Mouse (Mus musculus): ENCODE data around the gene Gpx3. TPM values are rescaled to one million over a fixed set of nuclear protein-coding genes. Genes with fewer than 3 reads are reported as not detected.
"Not testable (repeated sequence)": the region's sequence is repeated elsewhere in the genome, so short reads cannot be mapped to it uniquely, and the experiment has no call there.

The Gpx3 gene
- polyA plus RNA-seq, 1 experiment from 2014 or later = 31.0 TPM

- H3K9me3 ChIP-seq = no peaks in the 10 kb centered on the region
- ATAC-seq (ENCODE audit: insufficient number of reproducible peaks, insufficient read depth, low FRiP score, low TSS enrichment, low read depth) = no peak
- 0 out of 2 replicates have a peak overlapping the region, but pooled peaks have one; percentile 6 for H3K4me2 ChIP-seq
- H3K27ac ChIP-seq = 0 out of 2 replicates have a peak overlapping the region, but pooled peaks have one; percentile 41
- H3K36me3 ChIP-seq = no peaks in the 10 kb centered on the region
- WGBS = 69% methylated on average over 5 of the region's 5 CpGs
- H3K4me3 ChIP-seq (replicated peaks) = no peak overlapping the region
- peaks cover 16% of the 10 kb centered on the region for H3K4me1 ChIP-seq (replicated peaks)
- no peak overlapping the region for H3K9ac ChIP-seq (replicated peaks)
- H3K27me3 ChIP-seq = peaks cover 40% of the 10 kb centered on the region
These were observed 17.9 kb upstream of the Gpx3 start for GRCm38 (mm10) chr11:54884197-54884828.

GRCm38 (mm10) chr11:54884937-54885336 lies 17.3 kb upstream of the Gpx3 start:
- Histone ChIP-seq H3K4me1 (replicated peaks) (peaks cover 16% of the 10 kb centered on the region), H3K4me2 (peak overlapping the region; percentile 6; the same call in 1 of the 2 replicates), H3K36me3 (no peaks in the 10 kb centered on the region), H3K9me3 (no peaks in the 10 kb centered on the region), H3K4me3 (replicated peaks) (no peak overlapping the region), H3K27ac (0 out of 2 replicates have a peak overlapping the region, but pooled peaks have one; percentile 41), H3K9ac (replicated peaks) (no peak overlapping the region), H3K27me3 (peaks cover 37% of the 10 kb centered on the region)
- ATAC-seq (ENCODE audit: insufficient number of reproducible peaks, insufficient read depth, low FRiP score, low TSS enrichment, low read depth) = 0 out of 2 replicates have a peak, but pooled peaks have one; percentile 63
- WGBS = 5% methylated on average over 5 of the region's 5 CpGs

- no peaks in the 10 kb centered on the region for H3K36me3 ChIP-seq
- WGBS = 65% methylated on average over 2 of the region's 2 CpGs
- no peak overlapping the region for H3K9ac ChIP-seq (replicated peaks)
- no peak for ATAC-seq (ENCODE audit: insufficient number of reproducible peaks, insufficient read depth, low FRiP score, low TSS enrichment, low read depth)
- H3K27ac ChIP-seq = no peak overlapping the region
- H3K4me3 ChIP-seq (replicated peaks) = no peak overlapping the region
- no peaks in the 10 kb centered on the region for H3K9me3 ChIP-seq
- no peak overlapping the region for H3K4me2 ChIP-seq
- H3K27me3 ChIP-seq = peaks cover 35% of the 10 kb centered on the region
- peaks cover 16% of the 10 kb centered on the region for H3K4me1 ChIP-seq (replicated peaks)
These were observed 16.8 kb upstream of the Gpx3 start for GRCm38 (mm10) chr11:54885406-54885805.

- WGBS = 84% methylated on average over 6 of the region's 6 CpGs
- H3K27ac ChIP-seq = no peak overlapping the region
- H3K9ac ChIP-seq (replicated peaks) = no peak overlapping the region
- H3K4me1 ChIP-seq (replicated peaks) = peaks cover 13% of the 10 kb centered on the region
- peaks cover 37% of the 10 kb centered on the region for H3K27me3 ChIP-seq
- no peaks in the 10 kb centered on the region for H3K36me3 ChIP-seq
- no peaks in the 10 kb centered on the region for H3K9me3 ChIP-seq
- ATAC-seq (ENCODE audit: insufficient number of reproducible peaks, insufficient read depth, low FRiP score, low TSS enrichment, low read depth) = no peak
- no peak overlapping the region for H3K4me3 ChIP-seq (replicated peaks)
- no peak overlapping the region for H3K4me2 ChIP-seq
These were observed 14.3 kb upstream of the Gpx3 start for GRCm38 (mm10) chr11:54887927-54888326.

GRCm38 (mm10) chr11:54891341-54891740 lies 10.9 kb upstream of the Gpx3 start:
- Histone ChIP-seq H3K27ac (no peak overlapping the region), H3K9ac (replicated peaks) (no peak overlapping the region), H3K4me3 (replicated peaks) (no peak overlapping the region), H3K36me3 (no peaks in the 10 kb centered on the region), H3K4me2 (no peak overlapping the region), H3K9me3 (no peaks in the 10 kb centered on the region), H3K4me1 (replicated peaks) (no peaks in the 10 kb centered on the region), H3K27me3 (peaks cover 46% of the 10 kb centered on the region)
- 74% methylated on average over 5 of the region's 5 CpGs for whole genome bisulfite sequencing
- ATAC-seq (ENCODE audit: insufficient number of reproducible peaks, insufficient read depth, low FRiP score, low TSS enrichment, low read depth) = no peak

GRCm38 (mm10) chr11:54892091-54892490 lies 10.2 kb upstream of the Gpx3 start:
- no peak overlapping the region for H3K9ac ChIP-seq (replicated peaks)
- no peak overlapping the region for H3K4me3 ChIP-seq (replicated peaks)
- ATAC-seq (ENCODE audit: insufficient number of reproducible peaks, insufficient read depth, low FRiP score, low TSS enrichment, low read depth) = no peak
- H3K4me1 ChIP-seq (replicated peaks) = no peaks in the 10 kb centered on the region
- WGBS = 50% methylated on average over 7 of the region's 7 CpGs
- H3K27me3 ChIP-seq = peaks cover 40% of the 10 kb centered on the region
- no peaks in the 10 kb centered on the region for H3K9me3 ChIP-seq
- no peak overlapping the region for H3K27ac ChIP-seq
- H3K36me3 ChIP-seq = no peaks in the 10 kb centered on the region
- no peak overlapping the region for H3K4me2 ChIP-seq

- no peaks in the 10 kb centered on the region for H3K4me1 ChIP-seq (replicated peaks)
- 42% methylated on average over 9 of the region's 9 CpGs for WGBS
- H3K9me3 ChIP-seq = no peaks in the 10 kb centered on the region
These were observed 7.7 kb upstream of the Gpx3 start for GRCm38 (mm10) chr11:54894589-54894988.

GRCm38 (mm10) chr11:54896646-54897045 lies 5.6 kb upstream of the Gpx3 start:
- not testable (repeated sequence) for H3K36me3 ChIP-seq; ATAC-seq (ENCODE audit: insufficient number of reproducible peaks, insufficient read depth, low FRiP score, low TSS enrichment, low read depth); H3K4me2 ChIP-seq; H3K9me3 ChIP-seq; H3K9ac ChIP-seq (replicated peaks); H3K4me3 ChIP-seq (replicated peaks); H3K27ac ChIP-seq; H3K4me1 ChIP-seq (replicated peaks)
- 86% methylated on average over 3 of the region's 3 CpGs for WGBS
- H3K27me3 ChIP-seq = peaks cover 26% of the 10 kb centered on the region

More at GRCm38 (mm10) chr11:54894589-54894988, 7.7 kb upstream of the Gpx3 start:
- H3K4me3 ChIP-seq (replicated peaks) = no peak overlapping the region
- no peak overlapping the region for H3K9ac ChIP-seq (replicated peaks)
- no peak overlapping the region for H3K4me2 ChIP-seq
- no peak overlapping the region for H3K27ac ChIP-seq
- H3K36me3 ChIP-seq = no peaks in the 10 kb centered on the region
- peaks cover 27% of the 10 kb centered on the region for H3K27me3 ChIP-seq
- ATAC-seq (ENCODE audit: insufficient number of reproducible peaks, insufficient read depth, low FRiP score, low TSS enrichment, low read depth) = no peak

- Histone ChIP-seq H3K4me2 (no peak overlapping the region), H3K27ac (no peak overlapping the region), H3K9ac (replicated peaks) (no peak overlapping the region), H3K27me3 (peaks cover 21% of the 10 kb centered on the region), H3K36me3 (no peaks in the 10 kb centered on the region), H3K9me3 (no peaks in the 10 kb centered on the region), H3K4me3 (replicated peaks) (no peak overlapping the region), H3K4me1 (replicated peaks) (0 out of 2 replicates have a peak, but pooled peaks cover 2% of the 10 kb centered on the region)
- no peak for ATAC-seq (ENCODE audit: insufficient number of reproducible peaks, insufficient read depth, low FRiP score, low TSS enrichment, low read depth)
- WGBS = 46% methylated on average over 5 of the region's 5 CpGs
These were observed 4.8 kb upstream of the Gpx3 start for GRCm38 (mm10) chr11:54897470-54897869.

- no peaks in the 10 kb centered on the region for H3K36me3 ChIP-seq
- H3K27ac ChIP-seq = no peak overlapping the region
- no peak overlapping the region for H3K4me2 ChIP-seq
- H3K27me3 ChIP-seq = peaks cover 18% of the 10 kb centered on the region
- ATAC-seq (ENCODE audit: insufficient number of reproducible peaks, insufficient read depth, low FRiP score, low TSS enrichment, low read depth) = no peak
- 74% methylated on average over 4 of the region's 4 CpGs for WGBS
- H3K4me3 ChIP-seq (replicated peaks) = no peak overlapping the region
- peaks cover 9% of the 10 kb centered on the region; the same call in 1 of the 2 replicates for H3K4me1 ChIP-seq (replicated peaks)
- H3K9ac ChIP-seq (replicated peaks) = no peak overlapping the region
- no peaks in the 10 kb centered on the region for H3K9me3 ChIP-seq
These were observed 2.6 kb upstream of the Gpx3 start for GRCm38 (mm10) chr11:54899657-54900056.

- Histone ChIP-seq H3K27ac (no peak overlapping the region), H3K9me3 (no peaks in the 10 kb centered on the region), H3K36me3 (peaks cover 3% of the 10 kb centered on the region; the same call in 1 of the 2 replicates), H3K4me2 (peak overlapping the region; percentile 81), H3K27me3 (peaks cover 16% of the 10 kb centered on the region), H3K4me3 (replicated peaks) (peak overlapping the region; percentile 46), H3K9ac (replicated peaks) (no peak overlapping the region; the same call in 1 of the 2 replicates), H3K4me1 (replicated peaks) (peaks cover 9% of the 10 kb centered on the region; the same call in 1 of the 2 replicates)
- WGBS = 72% methylated on average over 5 of the region's 5 CpGs
- no peak for ATAC-seq (ENCODE audit: insufficient number of reproducible peaks, insufficient read depth, low FRiP score, low TSS enrichment, low read depth)
These were observed 1.1 kb downstream of the Gpx3 start for GRCm38 (mm10) chr11:54903339-54903738.

Data from limb, embryonic 12.5 days (tissue).